Mouse (Mus musculus) CH12.LX (cell line): Measurements from ENCODE around the gene Avp.

Experiments
- CTCF ChIP-seq, 2 experiments: IDR thresholded peaks in 1 of 2; conservative IDR thresholded peaks in 1 of 2; 2 replicates each; pipeline ENCODE4 v1.5.1; 2011 to 2012; ENCODE audit warnings: low read depth in 2 of 2, low read length in 2 of 2, improper control_type of control experiment in 1 of 2, inconsistent platforms in 1 of 2, mild to moderate bottlenecking in 1 of 2, moderate library complexity in 1 of 2
- ETS1 ChIP-seq: conservative IDR thresholded peaks from 2 replicates; pipeline ENCODE4 v1.6.1; 2012; ENCODE audit warnings: low read depth, mild to moderate bottlenecking, inconsistent platforms, low read length, improper control_type of control experiment, moderate library complexity
- UBTF ChIP-seq: IDR thresholded peaks from 2 replicates; pipeline ENCODE4 v1.6.1; 2012; ENCODE audit warnings: low read depth, mild to moderate bottlenecking, inconsistent platforms, low read length, improper control_type of control experiment, moderate library complexity

DNA sequence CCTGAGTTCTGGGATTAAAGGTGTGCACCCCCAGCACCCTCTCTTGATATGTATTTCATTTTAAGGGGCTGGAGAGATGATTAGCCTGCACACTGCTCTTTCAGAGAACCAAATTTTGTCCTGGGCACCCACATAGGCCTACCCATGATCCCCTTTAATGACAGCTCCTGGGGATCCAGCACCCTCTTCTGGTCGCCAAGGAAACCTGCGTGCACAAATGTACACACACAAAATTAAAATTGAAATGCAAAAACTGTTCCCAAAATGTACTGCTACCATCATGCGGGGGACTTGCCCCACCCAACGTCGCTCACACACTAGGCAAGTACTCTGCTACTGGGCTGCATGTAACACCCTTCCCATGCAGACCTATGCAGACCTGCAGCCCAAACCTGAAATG lies 7.4 kb downstream of the Avp start:
- TF ChIP-seq CTCF (conservative IDR thresholded peaks at IDR 0.05 in 1 of 2, IDR thresholded peaks at IDR 0.05 in 1 of 2; ENCODE audit: low read depth in 2 of 2, low read length in 2 of 2) = peak in 1 of 2 experiments; percentile 59; a peak in 2 of 4 replicates
- no peak for TF ChIP-seq UBTF
- no peak for TF ChIP-seq ETS1
